In genomic region chr1:47076423-47076822, GRCm38 (mm10) we compare ENCODE assay signal across 23 mouse cellular contexts.
A peak's percentile ranks its signal among the peaks of the same experiment; 100 is the strongest.
DNase-seq lines count a peak whose midpoint lies in the region; TF ChIP-seq lines count a peak whose summit lies in the region.
"Had no signal": no experiment of that assay in that cellular context is flagged by ENCODE, and none has a peak within 500 bp of the region (broad histone marks: within the 10 kb centered on the region; RNA-seq: fewer than 3 reads in every experiment).

No protein-coding gene starts in this region.

- H3K9ac ChIP-seq in ES-Bruce4 (ENCODE audit: low read depth, poor library complexity, severe bottlenecking) (no peak overlapping the region), ES-E14 (ENCODE audit: insufficient read depth, low read depth, low read length, poor library complexity, severe bottlenecking) (no peak overlapping the region)
- H3K9ac ChIP-seq in heart, adult 2 months (ENCODE audit: low read depth, low read length): no peak overlapping the region
- H3K9ac ChIP-seq: embryonic facial prominence, embryonic 13.5 days; embryonic facial prominence, embryonic 15.5 days; forebrain, embryonic 12.5 days had no signal

- DNase-seq in ES-E14 (ENCODE audit: low read depth, low spot score) (peak; percentile 22), WW6 (ENCODE audit: low read depth, low spot score) (peak; percentile 11), liver (no peak)
- no peak for DNase-seq in heart, adult 2 months
- no peak for DNase-seq in heart, postnatal 4 days
- DNase-seq: adrenal gland, adult 2 months; adrenal gland, postnatal 10 days; adrenal gland, postnatal 25 days; B cell, adult 2 months; cerebellum, adult 11 months; cerebellum, adult 18-20 months; cerebellum, adult 8-10 months; cerebellum, adult 9-11 months; cerebellum, postnatal 14 days; cerebellum, postnatal 36 days; embryo, embryonic 11 days had no signal

- intact Hi-C loops in heart, adult 2 months (cut with DNase I): no loop called here

- 81% methylated on average over 7 of the region's 7 CpGs for WGBS in heart, adult 2 months

- in situ Hi-C loops in ES-E14 (cut with MboI; ENCODE audit: low sequenced_read_pairs in 2 of 2, unreplicated experiment in 2 of 2): no loop called here

- H3K79me2 ChIP-seq in heart, adult 2 months (replicated peaks; ENCODE audit: control insufficient read depth, insufficient read depth, low read length): no peaks in the 10 kb centered on the region

- no peaks in the 10 kb centered on the region for H3K27me3 ChIP-seq in ES-Bruce4 (ENCODE audit: control insufficient read depth, insufficient read depth, low read length, poor library complexity, severe bottlenecking)
- H3K27me3 ChIP-seq in heart, adult 2 months (ENCODE audit: control insufficient read depth, insufficient read depth, low read length): no peaks in the 10 kb centered on the region
- H3K27me3 ChIP-seq: CH12.LX; embryonic facial prominence, embryonic 13.5 days; embryonic facial prominence, embryonic 15.5 days; forebrain, embryonic 12.5 days had no signal

- H3K27ac ChIP-seq in ES-Bruce4 (ENCODE audit: insufficient read depth, low read length) (no peak overlapping the region), ES-E14 (ENCODE audit: insufficient read depth, low read depth, low read length, poor library complexity, severe bottlenecking) (no peak overlapping the region)
- H3K27ac ChIP-seq in heart, adult 2 months: no peak overlapping the region
- H3K27ac ChIP-seq: embryonic facial prominence, embryonic 13.5 days; embryonic facial prominence, embryonic 15.5 days; forebrain, embryonic 10.5 days; forebrain, embryonic 12.5 days had no signal

- H3K4me1 ChIP-seq in ES-Bruce4 (ENCODE audit: control insufficient read depth, insufficient read depth, low read length): peaks cover 1% of the 10 kb centered on the region
- no peaks in the 10 kb centered on the region for H3K4me1 ChIP-seq in ES-E14 (ENCODE audit: control insufficient read depth in 2 of 2, insufficient read depth in 2 of 2, low read length in 2 of 2, poor library complexity in 1 of 2)
- no peaks in the 10 kb centered on the region for H3K4me1 ChIP-seq in heart, adult 2 months (ENCODE audit: control insufficient read depth, insufficient read depth, low read length)
- H3K4me1 ChIP-seq: embryonic facial prominence, embryonic 13.5 days; embryonic facial prominence, embryonic 15.5 days; forebrain, embryonic 10.5 days; forebrain, embryonic 12.5 days had no signal

- TF ChIP-seq EP300 in ES-Bruce4 (IDR thresholded peaks at IDR 0.05; ENCODE audit: insufficient read depth, low read depth, low read length): peak; percentile 79
- TF ChIP-seq EP300 in heart, adult 2 months (IDR thresholded peaks at IDR 0.05; ENCODE audit: insufficient read depth, low read depth, low read length): no peak

- H3K4me3 ChIP-seq in ES-Bruce4 (ENCODE audit: low read depth, low read length) (no peak overlapping the region), ES-E14 (ENCODE audit: insufficient read depth in 1 of 2, low read depth in 1 of 2, low read length in 2 of 2, poor library complexity in 1 of 2, severe bottlenecking in 1 of 2) (no peak overlapping the region)
- no peak overlapping the region for H3K4me3 ChIP-seq in heart, adult 2 months
- H3K4me3 ChIP-seq: embryonic facial prominence, embryonic 13.5 days; embryonic facial prominence, embryonic 15.5 days; erythroblast, embryonic 14.5 days; forebrain, embryonic 10.5 days; forebrain, embryonic 12.5 days had no signal

- H3K36me3 ChIP-seq in ES-Bruce4 (ENCODE audit: control insufficient read depth, insufficient read depth, low read length, poor library complexity, severe bottlenecking) (no peaks in the 10 kb centered on the region), ES-E14 (ENCODE audit: control insufficient read depth, insufficient read depth, low read length, poor library complexity, severe bottlenecking) (no peaks in the 10 kb centered on the region)
- no peaks in the 10 kb centered on the region for H3K36me3 ChIP-seq in heart, adult 2 months (ENCODE audit: control insufficient read depth, insufficient read depth, low read length)
- H3K36me3 ChIP-seq: embryonic facial prominence, embryonic 13.5 days; embryonic facial prominence, embryonic 15.5 days; forebrain, embryonic 10.5 days; forebrain, embryonic 12.5 days had no signal

- no peak for TF ChIP-seq POLR2A in ES-Bruce4 (IDR thresholded peaks at IDR 0.05; ENCODE audit: insufficient read depth, low read length)
- TF ChIP-seq POLR2A in heart, adult 2 months (IDR thresholded peaks at IDR 0.05; ENCODE audit: insufficient read depth, low read depth, low read length): no peak

- TF ChIP-seq CTCF in ES-Bruce4 (IDR thresholded peaks at IDR 0.05; ENCODE audit: low read depth, low read length): no peak
- TF ChIP-seq CTCF in heart, adult 2 months (IDR thresholded peaks at IDR 0.05): no peak

- peaks cover 2% of the 10 kb centered on the region; the same call in 1 of the 2 replicates for H3K9me3 ChIP-seq in ES-Bruce4 (replicated peaks; ENCODE audit: control insufficient read depth, insufficient read depth, low read length, poor library complexity, severe bottlenecking)
- peaks cover 5% of the 10 kb centered on the region for H3K9me3 ChIP-seq in ES-E14 (ENCODE audit: control insufficient read depth, insufficient read depth, low read depth, low read length)
- H3K9me3 ChIP-seq: embryonic facial prominence, embryonic 13.5 days; embryonic facial prominence, embryonic 15.5 days had no signal

TF ChIP-seq in ES-E14, 5 proteins besides CTCF, POLR2A, EP300 and RAD21:
- TF ChIP-seq ZNF384 (IDR thresholded peaks at IDR 0.05; ENCODE audit: low read depth, low read length) (no peak), MAFK (IDR thresholded peaks at IDR 0.05; ENCODE audit: insufficient read depth, low read depth, low read length) (no peak), ZC3H11A (IDR thresholded peaks at IDR 0.05; ENCODE audit: borderline replicate concordance, low read depth, low read length) (no peak), HCFC1 (IDR thresholded peaks at IDR 0.05; ENCODE audit: borderline replicate concordance, insufficient read depth, low read length) (no peak), CHD2 (IDR thresholded peaks at IDR 0.05; ENCODE audit: low read depth, low read length) (no peak)

Comparison
In these comparisons a context has a peak if more than half of its experiments do, and no peak if none do; other contexts are left out.
1. DNase-seq: peak in ES-E14 (single experiment) and WW6 (single experiment); none in liver (single experiment), heart, adult 2 months (0 of 2) and heart, postnatal 4 days (single experiment).